Mouse (Mus musculus): Measurements from ENCODE around the gene Tkfc. TPM values are rescaled to one million over a fixed set of nuclear protein-coding genes. Genes with fewer than 3 reads are reported as not detected.
A peak's percentile ranks its signal among the peaks of the same experiment; 100 is the strongest.

Gene Tkfc
- polyA plus RNA-seq, 1 experiment from 2014 or later = 6.3 TPM

DNA sequence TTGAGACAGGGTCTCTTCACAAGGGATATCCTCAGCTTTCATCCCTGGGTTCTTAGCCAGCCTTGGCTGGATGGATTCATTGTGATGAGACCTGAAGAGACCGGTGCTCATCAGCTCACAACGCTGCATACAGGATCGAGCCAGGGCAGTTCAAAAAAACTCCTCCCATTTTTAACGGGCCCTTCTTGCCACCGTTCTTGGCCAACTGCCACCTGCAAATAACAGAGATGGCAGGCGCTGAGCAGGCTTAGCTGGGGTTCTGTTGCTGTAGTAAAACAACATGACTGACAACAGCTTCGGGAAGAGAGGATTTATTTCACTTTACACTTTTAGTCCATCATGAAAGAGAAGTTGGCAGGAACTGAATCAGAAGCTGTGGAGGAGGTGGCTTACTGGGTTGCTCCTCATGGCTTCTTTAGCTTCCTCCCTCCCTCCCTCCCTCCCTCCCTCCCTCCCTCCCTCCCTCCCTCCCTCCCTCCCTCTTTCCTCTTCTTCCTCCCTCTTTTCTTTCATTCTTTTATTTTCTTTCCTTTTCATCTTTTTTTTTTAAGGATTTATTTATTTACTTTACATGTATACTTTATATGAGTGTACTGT is 21.8 kb downstream of the Tkfc start:
- no peak for TF ChIP-seq EP300 (optimal IDR thresholded peaks at IDR 0.05)
- no peak for TF ChIP-seq CTCF (IDR thresholded peaks at IDR 0.05; ENCODE audit: low read depth)
- WGBS = 59% methylated on average over 7 of the region's 7 CpGs
- H3K36me3 ChIP-seq (ENCODE audit: control insufficient read depth, insufficient read depth, low read length) = no peaks in the 10 kb centered on the region
- no peak overlapping the region for H3K27ac ChIP-seq (replicated peaks)
- H3K9ac ChIP-seq (ENCODE audit: low read length) = no peak overlapping the region
- H3K9me3 ChIP-seq (ENCODE audit: control insufficient read depth, low read length) = no peaks in the 10 kb centered on the region
- no peaks in the 10 kb centered on the region for H3K4me1 ChIP-seq (replicated peaks; ENCODE audit: control insufficient read depth, insufficient read depth)
- H3K4me3 ChIP-seq (ENCODE audit: low read depth, low read length) = no peak overlapping the region
- ATAC-seq (ENCODE audit: low FRiP score, low TSS enrichment) (no peak), DNase-seq (ENCODE audit: low spot score) (no peak)
- no peak overlapping the region for H3K4me2 ChIP-seq (replicated peaks; ENCODE audit: low read depth)
- H3K27me3 ChIP-seq (ENCODE audit: control insufficient read depth, insufficient read depth, low read length) = no peaks in the 10 kb centered on the region

DNA sequence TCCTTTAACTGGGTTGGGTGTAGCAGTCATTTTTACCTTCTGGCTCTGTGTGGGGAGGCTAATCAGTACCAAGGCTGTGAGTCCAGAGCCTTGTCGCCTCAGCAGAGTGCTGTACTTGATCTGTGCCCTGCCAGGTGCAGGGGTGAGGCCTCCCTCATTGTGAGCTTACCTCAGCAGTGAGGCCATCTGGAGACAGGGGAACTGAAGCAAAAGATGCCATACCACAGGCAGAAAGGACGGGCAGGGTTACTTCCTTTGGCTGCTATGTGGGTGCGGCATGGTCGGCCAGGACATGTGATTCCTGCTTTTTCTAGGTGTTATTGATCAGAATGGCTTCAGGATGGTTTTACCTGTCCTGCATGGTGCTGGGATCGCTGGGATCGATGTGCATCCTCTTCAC is 23.5 kb downstream of the Tkfc start:
- DNase-seq (ENCODE audit: low spot score) (no peak), ATAC-seq (ENCODE audit: low FRiP score, low TSS enrichment) (no peak)
- Histone ChIP-seq H3K4me1 (replicated peaks; ENCODE audit: control insufficient read depth, insufficient read depth) (no peaks in the 10 kb centered on the region), H3K9me3 (ENCODE audit: control insufficient read depth, low read length) (no peaks in the 10 kb centered on the region), H3K9ac (ENCODE audit: low read length) (no peak overlapping the region), H3K27me3 (ENCODE audit: control insufficient read depth, insufficient read depth, low read length) (no peaks in the 10 kb centered on the region), H3K4me2 (replicated peaks; ENCODE audit: low read depth) (no peak overlapping the region), H3K36me3 (ENCODE audit: control insufficient read depth, insufficient read depth, low read length) (no peaks in the 10 kb centered on the region), H3K27ac (replicated peaks) (no peak overlapping the region), H3K4me3 (ENCODE audit: low read depth, low read length) (no peak overlapping the region)
- TF ChIP-seq CTCF (IDR thresholded peaks at IDR 0.05; ENCODE audit: low read depth) = no peak
- TF ChIP-seq EP300 (optimal IDR thresholded peaks at IDR 0.05) = no peak
- WGBS = 87% methylated on average over 6 of the region's 6 CpGs

DNA sequence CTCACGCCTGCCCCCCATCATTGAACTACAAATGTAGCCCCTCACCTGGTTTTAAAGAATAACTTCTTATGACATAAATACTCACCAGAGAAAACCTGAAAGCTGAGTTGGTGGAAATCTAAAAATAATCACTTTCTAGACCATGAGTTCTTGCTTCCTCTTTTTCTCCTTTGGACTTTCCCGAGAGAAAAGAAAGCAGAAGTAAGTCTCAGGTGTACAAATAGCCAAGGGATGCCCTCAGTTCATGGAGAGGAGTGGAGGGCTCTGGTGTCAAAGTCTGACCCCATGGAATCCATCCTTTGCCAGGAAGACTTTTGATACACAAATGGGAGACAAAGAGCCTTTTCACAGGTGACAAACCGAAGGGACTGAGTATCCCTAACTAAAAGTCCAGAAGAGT is 24.7 kb downstream of the Tkfc start:
- H3K4me2 ChIP-seq (replicated peaks; ENCODE audit: low read depth) = no peak overlapping the region
- ATAC-seq (ENCODE audit: low FRiP score, low TSS enrichment) (no peak), DNase-seq (ENCODE audit: low spot score) (no peak)
- no peak overlapping the region for H3K27ac ChIP-seq (replicated peaks)
- 81% methylated on average over 3 of the region's 3 CpGs for WGBS
- H3K36me3 ChIP-seq (ENCODE audit: control insufficient read depth, insufficient read depth, low read length) = no peaks in the 10 kb centered on the region
- H3K9ac ChIP-seq (ENCODE audit: low read length) = no peak overlapping the region
- TF ChIP-seq EP300 (optimal IDR thresholded peaks at IDR 0.05) = no peak
- H3K27me3 ChIP-seq (ENCODE audit: control insufficient read depth, insufficient read depth, low read length) = no peaks in the 10 kb centered on the region
- H3K4me3 ChIP-seq (ENCODE audit: low read depth, low read length) = no peak overlapping the region
- no peaks in the 10 kb centered on the region for H3K9me3 ChIP-seq (ENCODE audit: control insufficient read depth, low read length)
- no peaks in the 10 kb centered on the region for H3K4me1 ChIP-seq (replicated peaks; ENCODE audit: control insufficient read depth, insufficient read depth)

DNA sequence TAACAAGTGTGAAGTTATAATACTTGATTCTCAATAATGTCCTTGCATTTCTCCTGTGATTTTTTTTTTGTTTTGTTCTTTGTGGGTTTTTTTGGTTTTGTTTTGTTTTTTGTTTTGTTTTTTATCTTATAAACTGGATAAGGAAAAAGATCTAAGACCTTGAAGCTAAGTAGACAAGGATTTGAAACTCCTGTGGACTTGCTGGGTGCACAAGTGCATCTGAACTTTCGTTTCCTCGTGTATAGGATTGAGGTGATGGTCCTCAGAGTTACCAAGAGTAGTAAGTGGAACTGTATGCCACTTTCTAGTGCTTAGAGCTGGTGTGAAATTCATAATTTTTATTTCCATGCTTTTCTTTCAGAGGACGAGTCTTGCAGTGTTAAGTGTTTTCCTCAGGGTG is 25.4 kb downstream of the Tkfc start:
- H3K4me3 ChIP-seq (ENCODE audit: low read depth, low read length) = no peak overlapping the region
- H3K27me3 ChIP-seq (ENCODE audit: control insufficient read depth, insufficient read depth, low read length) = no peaks in the 10 kb centered on the region
- WGBS = 81% methylated on average over 3 of the region's 3 CpGs
- H3K27ac ChIP-seq (replicated peaks) = no peak overlapping the region
- no peak for DNase-seq (ENCODE audit: low spot score)
- no peaks in the 10 kb centered on the region for H3K4me1 ChIP-seq (replicated peaks; ENCODE audit: control insufficient read depth, insufficient read depth)
- H3K36me3 ChIP-seq (ENCODE audit: control insufficient read depth, insufficient read depth, low read length) = no peaks in the 10 kb centered on the region
- no peak overlapping the region for H3K4me2 ChIP-seq (replicated peaks; ENCODE audit: low read depth)
- H3K9me3 ChIP-seq (ENCODE audit: control insufficient read depth, low read length) = no peaks in the 10 kb centered on the region
- ATAC-seq (ENCODE audit: low FRiP score, low TSS enrichment) = no peak
- no peak for TF ChIP-seq CTCF (IDR thresholded peaks at IDR 0.05; ENCODE audit: low read depth)
- no peak for TF ChIP-seq EP300 (optimal IDR thresholded peaks at IDR 0.05)
- H3K9ac ChIP-seq (ENCODE audit: low read length) = no peak overlapping the region

DNA sequence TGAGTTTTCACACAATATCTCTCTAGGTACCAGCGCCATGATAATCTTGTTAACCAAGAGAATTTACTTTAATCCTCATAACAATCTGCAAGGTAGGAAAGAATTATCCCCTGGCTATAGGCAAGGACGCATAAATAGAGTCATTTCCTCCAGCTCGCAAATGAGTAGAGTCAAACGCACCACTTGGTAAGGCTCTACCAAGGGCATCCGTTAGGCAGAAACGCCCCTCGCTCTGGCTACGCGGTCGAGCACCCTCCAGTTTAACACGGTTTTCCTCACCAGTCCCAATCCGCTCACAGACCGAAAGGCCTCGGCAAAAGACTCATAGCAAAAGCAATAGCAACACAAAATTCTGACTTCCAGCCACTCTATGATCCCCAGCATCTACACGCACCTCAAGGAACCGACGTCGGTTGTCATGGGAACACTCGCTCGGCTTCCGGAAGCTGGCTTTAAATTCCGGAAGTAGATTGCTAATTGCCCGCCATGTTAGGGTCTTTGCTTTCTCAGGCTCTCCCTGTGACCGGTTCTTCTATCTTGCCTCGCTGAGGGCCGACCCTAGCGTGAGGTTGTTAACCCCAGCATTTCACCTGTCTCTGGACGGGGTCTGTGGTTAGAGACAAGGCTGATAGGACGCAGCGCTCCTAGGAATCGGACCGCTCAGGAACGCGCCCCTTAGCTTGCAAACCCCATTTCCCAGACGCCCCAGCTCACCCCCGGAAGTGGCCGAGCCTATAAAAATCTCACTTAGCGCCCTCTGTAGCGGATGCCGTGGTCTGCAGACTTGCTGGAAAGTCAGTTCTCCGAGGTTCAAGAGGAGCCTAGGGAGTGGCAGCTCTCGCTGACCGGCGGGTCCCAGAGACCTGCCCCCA is 28.5 kb downstream of the Tkfc start, which contains the start of the genes Cyb561a3 and Tmem138:
Gene Cyb561a3, plus strand, starts transcription at position 483 of the 872 bp plus-strand sequence.
Gene Tmem138, minus strand, starts transcription at position 673 of the 872 bp plus-strand sequence.
- DNase-seq (ENCODE audit: low spot score) (peak; percentile 94), ATAC-seq (ENCODE audit: low FRiP score, low TSS enrichment) (peak; percentile 95)
- no peaks in the 10 kb centered on the region for H3K4me1 ChIP-seq (replicated peaks; ENCODE audit: control insufficient read depth, insufficient read depth)
- peak within 1 kb of the TSS; percentile 88 for H3K4me2 ChIP-seq (replicated peaks; ENCODE audit: low read depth)
- peak within 1 kb of the TSS; percentile 76 for H3K9ac ChIP-seq (ENCODE audit: low read length)
- no peaks in the 10 kb centered on the region for H3K27me3 ChIP-seq (ENCODE audit: control insufficient read depth, insufficient read depth, low read length)
- TF ChIP-seq EP300 (optimal IDR thresholded peaks at IDR 0.05) = no peak
- peak; percentile 78 for TF ChIP-seq CTCF (IDR thresholded peaks at IDR 0.05; ENCODE audit: low read depth)
- peak within 1 kb of the TSS; percentile 31 for H3K27ac ChIP-seq (replicated peaks)
- H3K9me3 ChIP-seq (ENCODE audit: control insufficient read depth, low read length) = no peaks in the 10 kb centered on the region
- WGBS = under 1% methylated on average over 44 of the region's 44 CpGs
- peak within 1 kb of the TSS; percentile 62 for H3K4me3 ChIP-seq (ENCODE audit: low read depth, low read length)
- peaks cover 4% of the 10 kb centered on the region; the same call in 1 of the 2 replicates for H3K36me3 ChIP-seq (ENCODE audit: control insufficient read depth, insufficient read depth, low read length)

DNA sequence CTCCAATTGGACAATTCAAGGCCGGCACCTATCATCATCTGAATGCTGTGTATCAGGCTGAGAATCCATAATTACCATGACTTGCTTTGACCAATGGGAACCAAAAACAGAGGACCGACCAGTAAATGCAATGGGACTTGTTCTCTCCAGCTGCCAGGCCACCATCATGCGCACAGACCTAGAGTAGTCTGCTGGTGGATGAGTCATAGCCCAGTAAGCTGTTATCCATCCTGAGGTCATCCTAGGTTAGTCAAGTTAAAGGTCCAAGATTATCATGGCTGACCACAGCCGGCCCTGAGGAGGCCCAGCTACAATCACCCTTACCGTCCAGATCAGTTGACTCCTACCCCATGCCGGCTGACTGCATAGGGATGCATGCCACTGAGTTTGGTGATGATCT is 35.8 kb downstream of the Tkfc start:
- no peak for TF ChIP-seq CTCF (IDR thresholded peaks at IDR 0.05; ENCODE audit: low read depth)
- no peak for TF ChIP-seq EP300 (optimal IDR thresholded peaks at IDR 0.05)
- no peak for ATAC-seq (ENCODE audit: low FRiP score, low TSS enrichment)
- Histone ChIP-seq H3K4me1 (replicated peaks; ENCODE audit: control insufficient read depth, insufficient read depth) (no peaks in the 10 kb centered on the region), H3K4me2 (replicated peaks; ENCODE audit: low read depth) (no peak overlapping the region), H3K9ac (ENCODE audit: low read length) (no peak overlapping the region), H3K27me3 (ENCODE audit: control insufficient read depth, insufficient read depth, low read length) (no peaks in the 10 kb centered on the region), H3K27ac (replicated peaks) (no peak overlapping the region), H3K9me3 (ENCODE audit: control insufficient read depth, low read length) (no peaks in the 10 kb centered on the region), H3K4me3 (ENCODE audit: low read depth, low read length) (no peak overlapping the region), H3K36me3 (ENCODE audit: control insufficient read depth, insufficient read depth, low read length) (peaks cover 8% of the 10 kb centered on the region)
- 95% methylated on average over 6 of the region's 6 CpGs for WGBS
- no peak for DNase-seq (ENCODE audit: low spot score)
